Mouse (Mus musculus): Measurements from ENCODE around the gene Ccdc88c.

- TF ChIP-seq POLR2A (IDR thresholded peaks at IDR 0.05; ENCODE audit: insufficient read depth, low read depth, low read length) (no peak), CTCF (IDR thresholded peaks at IDR 0.05) (no peak)
These were observed 125.1 kb downstream of the Ccdc88c start for GRCm38 (mm10) chr12:100903761-100904160.

Measured in heart, adult 2 months (tissue).